Mouse (Mus musculus) gastrocnemius, postnatal 36 days (tissue): ENCODE measurements around the gene Pex12. TPM values are rescaled to one million over a fixed set of nuclear protein-coding genes. Genes with fewer than 3 reads are reported as not detected.
"Not testable (repeated sequence)": the region's sequence is repeated elsewhere in the genome, so short reads cannot be mapped to it uniquely, and the experiment has no call there.

Experiments used
- DNase-seq, 2 experiments: peaks; one replicate each; pipeline ENCODE4 v3.0.0; 2022
- intact Hi-C: fragments of 180-260 bp; cut with DNase I; formaldehyde crosslinking; loops from one replicate; pipeline ENCODE4 v1.15.1; 2025
- total RNA-seq, 2 experiments: library from RNA; stranded (reverse); gene quantifications; 2 replicates each; pipeline ENCODE4 v1.2.3; 2021

Gene Pex12
- total RNA-seq, 2 experiments from 2014 or later: 7.3 to 8.2 TPM

DNA sequence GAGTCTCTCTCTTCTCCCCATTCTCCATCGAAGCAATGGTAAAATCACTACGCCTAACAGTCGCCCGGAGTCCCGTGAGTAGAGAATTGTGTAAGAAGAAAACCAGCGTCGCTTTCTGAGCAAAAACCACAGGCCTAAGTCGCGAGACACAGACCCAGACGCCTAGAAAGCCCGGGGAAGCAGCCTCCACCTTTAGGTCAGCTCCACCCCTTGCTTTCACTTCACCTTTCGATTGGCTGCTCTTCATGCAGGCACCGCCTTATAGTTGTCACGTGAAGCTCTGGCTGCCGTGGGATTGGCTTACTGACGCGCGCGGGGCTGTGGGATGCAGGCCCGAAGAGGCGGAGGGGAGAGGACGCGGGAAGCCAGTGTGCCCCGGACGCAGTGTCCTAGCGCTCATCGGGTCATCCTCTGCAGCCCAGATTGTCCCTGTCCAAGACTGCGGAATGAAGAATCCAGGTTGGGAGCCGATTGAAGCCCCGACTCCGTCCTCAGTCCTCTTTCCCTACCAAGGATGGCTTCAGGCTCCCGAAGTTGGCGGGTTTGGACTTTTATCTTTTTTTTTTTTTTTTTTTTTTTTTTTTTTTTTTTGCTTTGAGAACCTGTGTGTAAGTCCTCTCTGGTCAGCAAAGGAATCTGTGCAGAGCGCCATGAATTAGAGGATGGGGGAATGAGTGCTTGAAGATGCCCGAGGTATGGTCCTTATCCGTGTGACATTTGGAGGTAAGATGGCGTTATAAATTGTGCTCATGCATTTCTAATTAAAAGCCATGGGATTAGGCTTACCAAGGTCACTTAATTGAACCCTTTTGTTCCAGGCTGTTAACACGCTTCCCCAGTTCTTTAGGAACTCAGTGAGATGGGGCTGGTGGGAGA, 10.8 kb downstream of the Pex12 start:
- intact Hi-C loops: no loop called here
- peak; percentile 85 to 93 for DNase-seq

DNA sequence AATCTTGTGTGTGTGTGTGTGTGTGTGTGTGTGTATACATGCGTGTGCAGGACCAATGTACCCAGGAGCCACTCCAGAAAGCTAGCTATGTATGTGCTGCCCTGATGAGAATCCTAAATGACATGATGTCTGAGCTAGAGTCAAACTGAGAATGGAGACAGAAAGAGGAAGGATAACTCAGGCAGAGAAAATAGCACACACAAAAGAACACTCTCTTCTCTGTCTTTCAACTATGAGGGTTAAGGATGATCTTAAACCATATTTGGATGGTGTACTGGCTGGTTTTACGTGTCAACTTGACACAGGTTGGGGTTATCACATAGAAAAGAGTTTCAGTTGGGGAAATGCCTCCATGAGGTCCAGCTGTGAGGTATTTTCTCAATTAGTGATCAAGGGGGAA, 12.8 kb downstream of the Pex12 start:
- intact Hi-C loops: loop anchor here (10.0 kb wide), 1 partner anchor 1175 kb away; no protein-coding TSS in a partner anchor
- DNase-seq: no peak

DNA sequence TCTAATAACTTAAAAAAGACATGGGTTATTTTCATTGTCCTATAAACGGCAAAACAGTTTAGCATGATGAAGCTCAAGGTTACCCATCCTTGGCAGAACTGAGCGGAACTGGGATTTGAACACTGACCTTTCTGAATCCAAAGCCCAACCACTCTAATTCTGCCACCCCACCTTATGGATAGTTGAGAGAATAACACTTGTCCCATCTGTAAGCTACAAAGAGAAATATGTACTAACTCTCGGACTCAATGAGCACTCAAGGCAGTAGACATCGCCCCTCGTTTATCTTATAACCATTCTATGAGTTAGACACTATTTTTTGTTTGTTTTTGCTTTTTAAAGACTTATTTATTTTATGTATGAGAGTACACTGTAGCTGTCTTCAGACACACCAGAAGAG, 13.3 kb downstream of the Pex12 start:
- intact Hi-C loops: loop anchor here (10.0 kb wide), 1 partner anchor 1176 kb away; no protein-coding TSS in a partner anchor
- no peak for DNase-seq

DNA sequence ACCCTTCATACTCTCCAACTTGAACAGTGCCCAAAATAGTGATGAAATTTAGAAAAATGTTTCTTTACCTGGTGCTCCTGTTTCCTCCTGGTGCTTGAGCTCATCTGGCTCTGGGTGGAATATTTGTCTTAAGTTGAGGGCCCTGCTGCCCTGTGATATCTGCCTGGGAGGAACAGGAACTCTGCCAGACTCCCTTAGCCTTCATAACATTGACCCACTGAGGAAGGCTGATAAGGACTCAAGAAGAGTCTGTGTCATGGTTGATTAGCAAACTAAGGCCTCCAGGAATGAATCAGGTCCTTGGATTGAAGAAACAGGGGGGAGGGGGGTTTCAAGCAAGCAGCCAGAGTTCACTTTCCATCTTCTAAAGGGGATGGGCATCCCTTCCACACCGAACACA, 15.8 kb downstream of the Pex12 start, which contains the start of gene Slfn14:
Slfn14 (minus strand) TSS at position 161 of the 400 bp plus-strand sequence.
- no peak for DNase-seq
- intact Hi-C loops: loop anchor here (10.0 kb wide), 1 partner anchor 1178 kb away; no protein-coding TSS in a partner anchor

- intact Hi-C loops: loop anchor here (10.0 kb wide), 1 partner anchor 1179 kb away; no protein-coding TSS in a partner anchor
- no peak for DNase-seq
These were observed 16.8 kb downstream of the Pex12 start for GRCm38 (mm10) chr11:83285627-83286026.

- intact Hi-C loops: loop anchor here (10.0 kb wide), 1 partner anchor 1183 kb away; no protein-coding TSS in a partner anchor
- no peak for DNase-seq
These were observed 20.3 kb downstream of the Pex12 start for GRCm38 (mm10) chr11:83282084-83282483.

- intact Hi-C loops: loop anchor here (10.0 kb wide), 1 partner anchor 1185 kb away; no protein-coding TSS in a partner anchor
- DNase-seq: no peak
These were observed 22.7 kb downstream of the Pex12 start for GRCm38 (mm10) chr11:83279691-83280090.

GRCm38 (mm10) chr11:83279024-83279423, 23.4 kb downstream of the Pex12 start:
- no peak for DNase-seq
- intact Hi-C loops: no loop called here

DNA sequence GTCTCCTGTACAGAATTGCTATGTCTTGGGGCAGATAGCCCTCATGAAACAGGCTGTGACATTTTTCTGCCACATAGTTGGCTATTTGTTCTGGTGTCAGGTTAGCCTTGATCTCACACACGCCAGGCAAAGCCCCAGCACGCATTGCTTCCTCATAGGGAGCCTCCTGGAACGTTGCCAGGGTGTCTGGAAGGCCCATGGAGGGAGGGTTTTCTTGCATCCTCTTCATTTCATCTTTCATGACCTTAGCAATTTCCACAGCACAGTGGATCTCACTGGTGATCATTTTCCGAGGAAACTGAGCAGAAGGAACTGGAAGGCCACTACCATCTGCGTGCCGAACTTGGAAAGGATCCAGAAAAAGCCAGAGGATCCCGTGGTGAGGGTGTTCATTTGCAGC, 26.1 kb downstream of the Pex12 start:
- DNase-seq: no peak
- intact Hi-C loops: no loop called here

GRCm38 (mm10) chr11:83271951-83272843, 30.2 kb downstream of the Pex12 start:
- intact Hi-C loops: no loop called here
- DNase-seq: no peak

DNA sequence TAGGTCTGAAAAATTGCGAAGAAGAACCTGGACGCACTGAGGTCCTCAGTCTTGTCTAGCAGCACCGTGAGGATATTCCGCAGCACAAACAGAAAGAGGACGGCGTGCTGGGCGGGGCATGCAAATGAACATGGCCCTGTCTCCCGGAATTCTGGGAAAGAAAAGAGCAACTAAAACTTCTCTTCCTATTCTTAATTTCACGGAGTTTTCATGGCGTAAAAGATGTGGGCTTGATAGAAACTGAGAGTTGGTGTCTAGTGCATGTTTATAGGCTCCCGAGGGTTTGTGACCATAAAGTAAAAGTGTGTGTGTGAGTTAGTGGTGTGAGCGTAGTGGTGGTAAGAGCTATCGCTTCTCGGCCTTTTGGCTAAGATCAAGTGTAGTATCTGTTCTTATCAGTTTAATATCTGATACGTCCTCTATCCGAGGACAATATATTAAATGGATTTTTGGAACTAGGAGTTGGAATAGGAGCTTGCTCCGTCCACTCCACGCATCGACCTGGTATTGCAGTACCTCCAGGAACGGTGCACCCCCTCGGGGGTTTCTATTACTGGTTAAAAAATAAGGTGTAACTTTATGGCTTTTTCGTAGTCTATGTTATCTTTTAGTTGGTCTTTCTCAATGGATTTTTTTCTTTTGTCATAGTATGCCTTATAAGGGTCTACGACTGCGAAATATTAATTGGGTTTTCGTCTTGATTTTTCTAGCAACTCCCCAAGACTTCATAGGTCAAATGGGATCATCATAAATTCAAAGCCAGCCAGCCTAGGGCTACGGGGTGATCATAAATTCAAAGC, 31.0 kb downstream of the Pex12 start:
- intact Hi-C loops: no loop called here
- DNase-seq: peak; percentile 62 to 66

DNA sequence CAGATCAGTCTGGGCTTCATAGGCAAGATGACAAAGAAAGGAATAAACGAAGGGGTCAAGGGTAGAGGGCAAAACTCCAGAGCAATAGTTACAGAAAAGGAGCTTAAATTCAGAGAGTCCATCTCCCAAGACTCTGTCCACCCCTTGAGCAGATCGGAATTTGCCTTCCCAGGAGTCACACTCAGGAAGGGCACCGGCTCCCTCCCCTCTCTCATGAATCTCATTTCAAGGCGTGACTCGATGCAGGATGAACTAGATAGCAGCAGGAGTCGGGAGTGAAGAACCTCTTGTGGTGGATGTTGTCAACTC, 31.6 kb downstream of the Pex12 start:
- intact Hi-C loops: no loop called here
- no peak for DNase-seq

DNA sequence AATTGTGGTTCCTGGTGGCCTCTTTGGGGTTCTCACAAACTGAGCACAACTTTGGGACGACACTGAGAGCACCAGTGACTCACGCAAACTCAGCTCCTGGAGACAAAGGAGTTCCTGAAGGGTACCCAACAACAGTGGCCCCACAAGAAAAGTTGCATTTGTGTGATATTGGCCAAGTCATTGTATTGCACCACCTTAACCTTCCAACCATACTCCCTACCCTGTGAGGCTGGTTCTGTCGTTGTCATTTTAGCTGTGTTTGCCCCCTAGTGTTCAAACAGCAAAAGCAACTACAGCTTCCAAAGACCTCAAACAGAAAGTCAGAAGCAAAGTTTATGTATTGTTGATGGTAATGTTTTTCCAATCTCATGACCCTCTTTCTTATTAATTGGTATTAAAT, 39.2 kb downstream of the Pex12 start:
- intact Hi-C loops: no loop called here
- DNase-seq: no peak

DNA sequence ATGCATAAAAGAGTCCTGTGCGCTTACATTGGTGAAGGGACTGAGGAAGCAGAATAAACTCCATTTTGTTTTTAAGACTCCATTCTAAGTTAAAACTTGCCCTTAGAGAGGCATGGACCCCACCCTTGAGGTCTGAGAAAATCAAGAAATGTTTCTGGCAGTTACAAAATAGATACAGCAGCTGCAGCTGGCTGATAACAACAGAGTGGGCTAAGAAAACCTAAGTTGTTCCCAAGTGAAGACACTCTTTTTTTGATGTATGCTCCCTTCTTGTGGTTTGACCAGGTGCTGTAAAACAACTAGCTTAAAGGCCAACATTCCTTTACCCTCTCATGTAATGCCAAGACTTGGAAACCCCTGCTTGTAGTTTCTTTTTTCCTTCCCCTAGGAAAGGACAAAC, 39.7 kb downstream of the Pex12 start:
- intact Hi-C loops: no loop called here
- DNase-seq: no peak

DNA sequence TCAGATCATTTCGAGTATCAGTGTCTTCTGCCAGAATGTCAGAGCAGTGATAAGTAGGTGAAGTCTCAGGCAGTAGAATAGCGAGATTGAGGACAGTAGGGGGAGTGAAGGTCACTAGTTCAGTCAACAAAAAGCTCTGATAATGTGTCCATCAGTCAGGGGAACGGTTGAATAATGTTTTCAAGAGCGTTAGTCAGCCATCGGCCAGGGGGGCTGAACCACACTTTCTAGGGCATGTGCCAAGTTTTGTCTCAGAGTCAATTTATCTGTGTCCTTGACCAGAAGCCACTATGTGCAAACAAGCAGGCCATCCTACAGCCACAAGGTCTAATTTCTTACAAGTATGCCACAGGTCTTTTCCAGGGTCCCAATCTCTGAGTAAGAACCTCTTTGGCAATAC, 45.2 kb downstream of the Pex12 start:
- DNase-seq, intact Hi-C loops: not testable (repeated sequence)

Other genes with a start within 250 kb of the Pex12 start
- 1 to 10 TPM in 1 of 2 experiments, under 1 TPM in 1; 0.56 to 1.1 TPM for gene Slfn2, start 237.5 kb downstream of the Pex12 start, total RNA-seq
- under 1 TPM in 1 of 2 experiments, not detected in 1; 0.17 TPM for gene Slfn1, start 185.7 kb downstream of the Pex12 start, total RNA-seq
- not detected for gene Slfn4, start 127.4 kb downstream of the Pex12 start, total RNA-seq
- gene Slfn3, start 111.3 kb downstream of the Pex12 start, total RNA-seq: under 1 TPM; 0.91 to 0.92 TPM
- gene Slfn14, start 15.9 kb downstream of the Pex12 start, total RNA-seq: not detected
- 10 to 100 TPM; 26.1 to 27.3 TPM for gene Ap2b1, start 3.6 kb downstream of the Pex12 start, total RNA-seq
- gene Rasl10b, start 106.6 kb upstream of the Pex12 start, total RNA-seq: under 1 TPM; 0.37 to 0.43 TPM
- not detected for gene Gas2l2, start 126.9 kb upstream of the Pex12 start, total RNA-seq
- not detected for gene 1700020L24Rik, start 135.1 kb upstream of the Pex12 start, total RNA-seq
- 1 to 10 TPM; 1.6 to 2.0 TPM for gene Mmp28, start 160.5 kb upstream of the Pex12 start, total RNA-seq
- gene Taf15, start 170.5 kb upstream of the Pex12 start, total RNA-seq: 10 to 100 TPM; 19.5 to 21.7 TPM
- gene Heatr9, start 219.6 kb upstream of the Pex12 start, total RNA-seq: not detected
- gene Ccl5, start 227.9 kb upstream of the Pex12 start, total RNA-seq: not detected